Mouse (Mus musculus): ENCODE results near the gene Pak7.

The Pak7 gene

GRCm38 (mm10) chr2:136050793-136051615, 336.8 kb downstream of the Pak7 start:
- no peak for DNase-seq (ENCODE audit: low read depth, low spot score)

- DNase-seq (ENCODE audit: low read depth, low spot score), result no peak
Measured at GRCm38 (mm10) chr2:136048464-136048863, 339.3 kb downstream of the Pak7 start.
